Mouse (Mus musculus): ENCODE measurements at regions not wholly inside any gene's neighbourhood (a gene's known extent, or its start where the extent isn't known, plus 50 kb on each side); places are given as distances from the start of the nearest gene placed in this dataset.

DNA sequence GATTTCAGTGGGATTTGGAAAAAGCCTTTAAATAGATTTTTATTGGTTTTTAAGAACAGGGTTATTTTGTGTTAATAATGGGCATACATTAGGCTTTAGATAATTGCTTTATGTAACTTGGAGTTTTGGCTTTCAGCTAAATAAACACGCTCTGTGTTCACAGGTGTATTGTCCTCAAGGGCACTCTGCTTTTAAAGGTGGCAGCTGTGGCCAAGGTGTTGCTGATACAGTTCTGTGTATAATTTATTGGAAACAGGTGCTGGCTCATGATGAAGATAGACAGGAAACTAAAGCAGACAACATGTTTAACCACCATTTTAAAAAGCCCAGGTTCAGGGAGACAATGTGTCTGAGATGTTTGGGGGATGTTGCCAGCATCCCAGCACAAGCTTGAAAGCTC lies 242.3 kb upstream of the Lrtm1 start:
- DNase-seq (ENCODE audit: low spot score) = no peak

DNA sequence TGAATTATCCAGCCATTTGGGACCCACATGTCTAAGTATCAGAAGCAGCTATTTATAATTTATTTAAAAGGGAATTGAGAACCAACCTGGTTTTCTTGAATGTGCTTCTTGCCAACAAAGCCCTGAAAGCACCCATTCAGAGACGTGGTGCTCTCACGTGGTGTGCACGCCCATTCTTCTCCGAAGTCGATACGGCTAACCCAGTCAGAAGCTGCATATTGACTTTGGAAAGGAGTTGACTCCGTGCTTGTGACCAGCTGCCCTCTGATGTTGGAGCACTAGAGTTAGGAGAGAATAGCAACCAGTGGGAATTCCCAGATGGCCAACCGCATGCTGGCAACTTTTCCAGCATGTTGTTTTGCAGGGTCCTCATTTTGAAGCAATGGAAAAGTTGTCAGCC lies 240.2 kb upstream of the Lrtm1 start:
- DNase-seq (ENCODE audit: low spot score) = no peak

DNA sequence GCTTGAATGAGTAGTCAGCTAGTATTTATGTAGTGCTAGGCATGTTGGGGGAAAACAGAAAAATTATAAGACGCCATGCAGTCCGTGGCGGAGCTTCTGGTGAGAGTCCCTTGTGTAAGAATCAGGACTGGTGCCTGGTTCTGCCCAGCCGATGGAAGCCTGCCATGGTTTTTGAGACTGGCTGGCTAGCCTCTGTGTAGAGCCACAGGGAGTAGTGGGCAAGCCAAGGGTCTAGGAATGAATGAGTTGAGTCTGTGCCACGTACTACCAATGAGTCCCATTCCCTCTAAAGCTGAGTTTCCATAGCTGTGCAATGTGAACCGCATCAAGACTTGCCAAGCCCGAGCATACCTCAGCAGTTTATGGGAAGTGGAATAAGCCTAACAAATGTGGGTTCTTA lies 236.3 kb upstream of the Lrtm1 start:
- no peak for DNase-seq (ENCODE audit: low spot score)

DNA sequence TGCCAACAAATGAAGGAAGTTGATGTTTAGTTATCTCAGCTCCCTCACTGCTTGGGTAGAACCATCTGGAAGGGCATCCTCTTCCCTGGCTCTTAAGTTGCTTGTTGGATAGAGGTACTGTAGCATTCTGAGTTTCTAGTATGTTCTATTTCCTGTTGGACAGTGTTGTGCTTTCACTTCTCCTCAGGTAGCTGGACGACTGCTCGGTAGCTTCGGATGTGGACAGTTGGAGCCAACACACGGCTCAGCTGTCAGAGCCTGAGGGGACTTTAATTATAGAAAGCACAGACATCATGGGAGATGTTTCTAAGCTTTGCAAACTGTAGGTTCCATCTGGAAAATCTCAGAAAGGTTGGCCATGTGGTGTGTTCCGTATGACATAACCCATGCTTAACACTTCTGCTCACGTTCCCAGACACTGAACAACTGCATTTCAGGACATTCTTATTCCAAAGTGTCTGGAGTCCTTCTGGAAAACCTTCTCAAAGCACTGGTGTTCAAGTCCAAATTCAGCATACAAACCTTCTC lies 233.8 kb upstream of the Lrtm1 start:
- no peak for DNase-seq (ENCODE audit: low spot score)

DNA sequence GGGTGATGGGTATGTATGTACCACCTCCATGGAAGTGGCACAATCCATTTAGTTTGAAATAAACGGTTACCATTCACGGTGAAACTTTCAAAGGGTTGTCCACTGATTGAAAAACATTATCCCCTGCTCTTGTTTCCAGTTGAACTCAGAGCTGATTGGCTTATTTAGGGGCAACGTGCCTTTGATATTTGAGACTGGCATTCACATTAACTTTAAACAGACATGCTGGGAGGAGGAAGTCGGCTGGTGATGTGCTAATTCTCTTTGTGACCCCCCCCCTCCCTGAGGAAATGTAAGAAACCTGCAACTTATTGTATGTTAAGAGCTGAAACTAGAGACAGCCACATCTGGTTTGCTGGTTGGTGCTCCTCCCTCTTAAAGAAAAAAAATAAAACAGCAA lies 219.7 kb upstream of the Lrtm1 start:
- DNase-seq (ENCODE audit: low spot score) = peak; percentile 72

DNA sequence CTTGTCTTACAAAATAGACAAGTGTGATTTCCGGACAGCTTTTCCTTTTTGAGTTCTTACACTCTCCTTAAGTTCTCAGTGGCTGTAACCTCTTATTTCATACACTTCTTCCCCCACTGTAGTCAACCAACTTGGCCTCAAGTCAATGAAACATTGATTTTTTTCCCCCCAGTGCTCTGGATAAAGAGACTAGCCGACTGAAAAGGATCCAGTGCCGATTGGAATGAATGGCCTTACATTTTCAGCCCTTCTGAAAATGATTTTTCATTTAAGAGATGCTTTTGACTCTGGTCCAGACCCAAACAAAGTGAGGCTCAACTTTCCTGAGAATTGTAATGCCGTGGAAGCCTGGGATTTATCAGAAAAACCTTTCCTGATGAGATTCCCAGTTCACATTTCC lies 216.3 kb upstream of the Lrtm1 start:
- no peak for DNase-seq (ENCODE audit: low spot score)

DNA sequence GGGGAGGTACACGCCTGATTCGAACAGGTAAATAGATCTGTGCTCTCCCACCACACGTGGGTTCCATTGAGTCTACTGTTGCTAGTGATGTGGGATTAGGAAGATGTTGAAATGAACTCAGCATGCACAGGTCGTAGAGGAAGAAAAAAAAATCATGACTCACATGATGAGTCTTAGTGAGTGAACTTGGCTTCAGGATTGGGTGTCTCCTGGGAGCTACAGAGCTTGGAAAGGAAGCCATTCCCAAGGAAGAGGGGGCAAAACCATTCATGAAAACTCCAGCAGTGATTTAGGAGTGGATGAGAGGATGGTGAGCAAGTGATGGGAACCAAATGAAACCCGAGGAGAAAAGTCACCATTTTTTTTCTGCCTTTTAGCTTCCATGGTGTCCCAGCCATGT lies 215.9 kb upstream of the Lrtm1 start:
- DNase-seq (ENCODE audit: low spot score) = no peak

DNA sequence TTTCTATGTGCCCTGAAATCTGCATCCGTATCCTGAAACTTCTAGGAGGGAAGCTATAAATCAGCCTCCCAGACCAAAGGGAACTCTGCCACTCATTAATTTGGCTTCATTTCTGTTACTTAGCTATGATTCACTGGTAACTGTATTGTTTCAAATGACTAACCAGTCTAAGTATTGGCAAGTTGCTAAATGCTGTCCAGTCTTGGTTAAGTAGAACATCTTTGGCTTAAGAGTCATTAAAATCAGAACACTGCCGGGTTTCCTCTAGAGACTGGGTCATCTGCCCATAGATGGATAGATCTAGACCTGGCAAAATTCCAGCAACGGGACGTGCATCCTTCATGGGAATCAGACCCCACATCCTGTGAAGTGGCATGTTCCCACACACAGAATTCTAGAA lies 209.9 kb upstream of the Lrtm1 start:
- no peak for DNase-seq (ENCODE audit: low spot score)

DNA sequence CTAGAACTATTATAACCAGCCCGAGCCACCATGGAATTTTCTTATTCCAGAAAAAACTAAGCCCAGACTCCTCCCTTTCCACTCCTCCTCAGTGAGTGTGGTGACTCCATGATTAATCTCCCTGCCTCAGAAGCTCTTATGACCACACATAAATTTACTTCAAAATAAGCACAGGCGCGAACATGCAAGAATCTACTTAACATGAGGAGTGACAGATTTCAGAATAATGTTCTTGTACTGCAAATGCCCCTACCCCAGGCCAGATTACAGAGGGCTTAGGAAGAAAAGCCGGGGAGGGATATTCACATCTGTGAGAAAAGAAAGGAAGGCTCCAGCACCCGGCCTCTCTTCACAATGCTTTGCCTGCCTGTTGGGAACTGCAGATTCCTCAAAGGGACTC lies 208.7 kb upstream of the Lrtm1 start:
- no peak for DNase-seq (ENCODE audit: low spot score)

DNA sequence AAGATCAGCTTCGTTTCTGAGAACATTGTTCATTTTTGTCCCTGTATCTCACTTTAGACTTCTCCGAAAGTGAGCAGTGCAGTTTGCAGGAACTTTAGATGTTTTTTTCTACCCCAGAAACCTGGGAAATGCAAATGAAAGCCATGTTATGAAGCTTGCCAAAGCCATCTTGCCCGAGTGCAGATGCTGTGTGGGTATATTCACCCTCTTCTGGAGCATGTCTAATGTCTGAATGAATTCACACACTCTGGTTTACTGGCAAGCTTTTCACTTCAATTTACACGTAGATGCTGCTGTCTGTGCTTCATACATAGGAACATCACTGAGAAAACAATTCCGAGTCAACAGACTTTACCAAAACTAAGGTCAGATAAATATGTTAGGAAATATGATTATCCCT lies 197.0 kb upstream of the Lrtm1 start:
- DNase-seq (ENCODE audit: low spot score) = no peak

DNA sequence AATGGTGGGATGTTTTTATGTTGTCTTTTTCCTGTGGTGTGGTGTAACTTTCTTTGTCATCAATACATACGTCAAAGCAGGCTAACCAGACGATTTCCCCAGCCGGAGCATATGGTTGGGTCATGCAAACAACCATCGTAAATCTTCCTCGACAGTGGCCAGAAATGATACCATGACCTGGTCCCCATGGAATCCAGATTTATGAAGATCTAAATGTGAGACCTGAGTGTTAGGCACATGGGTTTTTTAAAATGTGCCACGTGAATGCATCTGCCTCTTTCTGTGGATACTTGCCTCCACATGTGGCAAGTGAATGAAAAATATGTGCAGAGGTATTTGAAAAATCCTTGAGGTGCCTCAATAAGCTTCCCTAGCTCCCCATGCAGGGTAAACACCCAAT lies 190.8 kb upstream of the Lrtm1 start:
- DNase-seq (ENCODE audit: low spot score) = peak; percentile 34

DNA sequence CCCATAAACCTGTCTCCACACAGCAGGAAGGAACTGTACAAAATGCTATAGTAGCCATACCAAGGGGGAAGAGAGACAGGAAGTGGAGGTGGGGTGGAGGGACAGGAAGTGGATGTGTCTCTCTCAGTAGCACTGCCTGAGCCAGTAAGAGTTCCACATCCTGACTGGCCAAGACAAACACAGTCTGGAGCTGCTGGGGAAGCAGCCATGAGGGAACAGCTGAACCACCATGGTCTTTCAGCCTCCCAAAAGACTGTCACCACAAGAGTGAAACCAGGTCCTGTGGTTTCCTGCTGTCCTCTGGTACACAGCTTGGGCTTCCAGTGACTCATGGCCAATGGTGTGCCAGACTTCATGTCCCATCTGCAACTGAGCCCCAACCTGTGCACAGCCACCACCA lies 180.9 kb upstream of the Lrtm1 start:
- DNase-seq (ENCODE audit: low spot score) = no peak

DNA sequence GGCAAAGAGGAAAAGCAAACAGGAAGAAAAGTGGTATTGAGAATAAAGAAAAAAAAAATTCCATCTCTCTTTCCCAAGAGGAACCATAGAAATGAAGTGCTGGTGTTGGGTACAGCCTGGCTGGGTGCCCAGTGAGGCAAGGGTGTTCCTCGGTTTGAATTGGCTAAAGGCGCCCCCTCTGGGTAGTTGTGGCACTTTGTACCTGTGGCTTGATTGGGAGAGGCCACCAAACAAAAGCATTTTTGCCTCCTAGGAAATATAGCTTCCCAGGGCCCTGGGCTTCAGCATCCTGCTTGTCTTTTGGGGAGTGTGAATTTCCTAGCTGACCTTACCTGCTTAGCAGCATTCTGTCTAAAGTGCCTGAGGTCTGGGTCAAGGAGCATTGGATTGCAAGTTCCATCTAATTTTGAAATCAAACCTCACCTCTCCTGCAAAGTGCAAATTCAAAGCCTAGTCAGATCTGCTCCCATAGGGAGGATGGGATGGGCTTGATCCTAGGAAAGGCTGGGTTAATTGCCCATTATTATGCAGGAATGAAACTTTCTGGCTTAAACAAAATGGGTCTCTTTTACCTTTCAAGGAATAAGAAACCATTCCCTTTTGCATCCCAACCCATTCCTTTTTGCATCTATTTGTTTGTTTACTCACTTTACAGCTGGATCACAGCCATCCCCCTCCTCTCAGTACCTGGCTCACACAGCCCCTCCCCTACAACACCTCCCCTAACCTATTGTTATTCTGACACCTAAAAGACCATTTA lies 169.0 kb upstream of the Lrtm1 start:
- DNase-seq (ENCODE audit: low spot score) = no peak
